Mouse (Mus musculus): ENCODE data around the gene Fhod1. TPM values are rescaled to one million over a fixed set of nuclear protein-coding genes. Genes with fewer than 3 reads are reported as not detected.

Gene Fhod1
- total and polyA plus RNA-seq, 3 experiments: 2.5 to 10.9 TPM; not detected in 1

DNA sequence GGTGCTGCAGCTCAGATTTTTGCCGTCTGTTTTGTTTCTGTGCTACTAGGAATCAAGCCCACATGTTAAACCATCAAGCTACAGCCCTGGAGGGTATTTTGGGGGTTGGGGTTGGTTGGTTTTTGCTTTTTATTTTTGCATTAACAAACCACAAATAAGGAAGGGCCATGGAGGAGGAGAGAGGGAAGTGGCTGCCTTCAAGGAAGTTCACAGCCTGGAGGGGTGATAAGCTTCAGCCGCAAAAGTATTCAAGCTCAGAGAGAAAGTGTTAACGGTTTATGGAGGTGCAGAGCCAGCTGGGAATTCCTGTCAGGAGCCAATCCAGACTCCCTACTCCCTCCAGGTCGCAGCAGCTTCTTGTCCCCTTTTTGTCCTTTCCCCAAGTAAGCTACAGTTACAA is 8.8 kb downstream of the Fhod1 start (continued):
- TF ChIP-seq MYC (IDR thresholded peaks at IDR 0.05; ENCODE audit: low read depth, low read length): 0 out of 2 replicates have a peak, but pooled peaks have one; percentile 62
- no peak for TF ChIP-seq SMC3 (IDR thresholded peaks at IDR 0.05; ENCODE audit: low read depth, low read length)
- TF ChIP-seq ZMIZ1 (IDR thresholded peaks at IDR 0.05; ENCODE audit: low read depth, low read length): no peak
- peak; percentile 47; the same call in 1 of the 2 replicates for TF ChIP-seq TBP (IDR thresholded peaks at IDR 0.05; ENCODE audit: low read depth, low read length)
- TF ChIP-seq SIN3A (IDR thresholded peaks at IDR 0.05; ENCODE audit: low read length): no peak; the same call in none of the 2 replicates
- 0 out of 2 replicates have a peak, but pooled peaks have one; percentile 3 for TF ChIP-seq USF1 (IDR thresholded peaks at IDR 0.05; ENCODE audit: low read depth, low read length)
- TF ChIP-seq POLR2AphosphoS2 (IDR thresholded peaks at IDR 0.05; ENCODE audit: low read length): no peak

DNA sequence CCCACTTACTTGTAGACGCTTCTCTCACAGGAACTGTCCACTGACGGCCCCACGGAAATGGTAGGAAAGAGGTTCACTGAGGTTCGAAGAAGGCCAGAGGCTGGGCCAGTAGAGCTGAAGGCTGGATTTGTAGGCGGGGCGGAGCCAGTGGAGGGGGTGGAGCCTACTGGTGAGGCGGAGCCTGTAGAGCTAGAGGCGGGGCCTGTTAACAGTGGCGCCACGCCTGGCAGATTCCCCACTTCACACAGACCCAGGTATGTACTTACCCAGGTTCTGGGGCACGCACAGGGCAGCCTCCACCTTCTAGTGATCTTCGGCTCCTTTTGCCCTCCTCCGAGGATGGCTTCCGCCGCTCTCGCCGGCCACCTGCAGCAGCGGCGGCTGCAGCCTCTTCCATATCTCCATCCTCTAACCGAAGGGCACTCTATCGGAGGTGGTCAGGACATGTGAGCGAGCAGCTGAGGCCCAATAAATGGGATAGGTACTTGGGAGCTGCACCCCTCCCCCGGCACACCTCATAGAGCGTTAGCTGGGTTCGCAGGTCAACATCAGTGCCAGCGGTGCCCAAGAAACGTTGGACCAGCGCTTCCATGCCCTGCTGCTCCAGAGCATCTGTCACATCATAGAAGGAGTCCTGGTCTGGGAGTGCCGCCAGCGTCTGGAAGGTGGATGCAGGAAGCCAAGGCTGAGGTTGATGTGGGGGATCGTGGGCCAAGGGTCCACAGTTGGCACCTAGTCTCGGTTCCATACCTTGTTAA is 11.2 kb downstream of the Fhod1 start:
- no peak overlapping the region for H3K9ac ChIP-seq (ENCODE audit: control insufficient read depth, low read depth, low read length, poor library complexity, severe bottlenecking)
- peak; percentile 12 for DNase-seq (ENCODE audit: low read depth, low spot score)
- TF ChIP-seq POLR2AphosphoS2 (IDR thresholded peaks at IDR 0.05; ENCODE audit: low read length): peak; percentile 16; the same call in 1 of the 2 replicates
- TF ChIP-seq UBTF (IDR thresholded peaks at IDR 0.05; ENCODE audit: borderline replicate concordance, insufficient read depth, low read depth, low read length): no peak
- H3K4me1 ChIP-seq (ENCODE audit: control insufficient read depth in 1 of 2, insufficient read depth in 2 of 2, low read length in 2 of 2): peaks cover 15 to 35% of the 10 kb centered on the region in 2 experiments; a peak in 3 of 4 replicates
- peaks cover 0 to 27% of the 10 kb centered on the region in 2 experiments; a peak in 2 of 4 replicates for H3K36me3 ChIP-seq (ENCODE audit: control insufficient read depth in 1 of 2, insufficient read depth in 2 of 2, low read length in 2 of 2)
- H3K27ac ChIP-seq (ENCODE audit: control insufficient read depth, low read depth, low read length): no peak overlapping the region
- H3K9me3 ChIP-seq (replicated peaks; ENCODE audit: insufficient read depth, low read length): no peaks in the 10 kb centered on the region
- H3K4me3 ChIP-seq (ENCODE audit: control insufficient read depth in 1 of 2, insufficient read depth in 1 of 2, low read depth in 2 of 2, low read length in 2 of 2): no peak overlapping the region
- no peaks in the 10 kb centered on the region for H3K27me3 ChIP-seq (ENCODE audit: control insufficient read depth in 1 of 2, insufficient read depth in 2 of 2, low read length in 2 of 2)
- H3K79me2 ChIP-seq (ENCODE audit: control insufficient read depth, insufficient read depth, low read length, poor library complexity): no peaks in the 10 kb centered on the region

DNA sequence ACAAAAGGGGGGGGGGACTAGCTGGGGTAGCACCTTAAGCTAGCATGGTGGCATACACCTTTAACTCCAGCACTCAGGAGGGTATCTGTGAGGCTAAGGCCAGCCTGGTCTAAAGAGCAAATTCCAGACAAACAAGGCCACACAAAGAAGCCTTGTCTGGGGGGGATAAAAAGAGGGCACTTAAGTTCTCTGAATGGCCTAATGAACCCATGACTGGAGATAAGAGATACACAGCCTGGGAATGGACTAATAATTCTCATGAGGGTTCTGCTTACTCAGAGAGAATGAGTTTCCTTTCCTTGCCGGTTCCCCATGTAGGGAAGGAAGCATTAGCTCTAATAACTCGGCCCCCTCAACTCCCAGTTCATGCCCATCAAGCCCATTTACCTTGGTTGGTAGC is 15.2 kb downstream of the Fhod1 start:
- Histone ChIP-seq H3K4me3 (ENCODE audit: control insufficient read depth in 1 of 2, insufficient read depth in 1 of 2, low read depth in 2 of 2, low read length in 2 of 2) (no peak overlapping the region), H3K4me1 (ENCODE audit: control insufficient read depth in 1 of 2, insufficient read depth in 2 of 2, low read length in 2 of 2) (peaks cover 0 to 2% of the 10 kb centered on the region in 2 experiments; a peak in 2 of 4 replicates), H3K9ac (ENCODE audit: control insufficient read depth, low read depth, low read length, poor library complexity, severe bottlenecking) (no peak overlapping the region), H3K27ac (ENCODE audit: control insufficient read depth, low read depth, low read length) (no peak overlapping the region), H3K9me3 (replicated peaks; ENCODE audit: insufficient read depth, low read length) (no peaks in the 10 kb centered on the region), H3K36me3 (ENCODE audit: control insufficient read depth in 1 of 2, insufficient read depth in 2 of 2, low read length in 2 of 2) (peaks cover 1 to 9% of the 10 kb centered on the region in 2 experiments), H3K79me2 (ENCODE audit: control insufficient read depth, insufficient read depth, low read length, poor library complexity) (peaks cover under 1% of the 10 kb centered on the region), H3K27me3 (ENCODE audit: control insufficient read depth in 1 of 2, insufficient read depth in 2 of 2, low read length in 2 of 2) (no peaks in the 10 kb centered on the region)
- TF ChIP-seq RAD21 (IDR thresholded peaks at IDR 0.05; ENCODE audit: low read depth, low read length): no peak
- no peak for TF ChIP-seq TCF12 (IDR thresholded peaks at IDR 0.05; ENCODE audit: low read depth, low read length)
- no peak for TF ChIP-seq MAFK (IDR thresholded peaks at IDR 0.05; ENCODE audit: borderline replicate concordance, low read depth, low read length)
- TF ChIP-seq ZMIZ1 (IDR thresholded peaks at IDR 0.05; ENCODE audit: low read depth, low read length): no peak
- no peak for TF ChIP-seq ZKSCAN1 (IDR thresholded peaks at IDR 0.05; ENCODE audit: low read depth, low read length)
- TF ChIP-seq USF2 (IDR thresholded peaks at IDR 0.05; ENCODE audit: borderline replicate concordance in 1 of 2, insufficient read depth in 1 of 2, low read depth in 1 of 2, low read length in 2 of 2): no peak
- TF ChIP-seq E2F4 (IDR thresholded peaks at IDR 0.05; ENCODE audit: borderline replicate concordance, low read depth, low read length): no peak
- TF ChIP-seq NRF1 (IDR thresholded peaks at IDR 0.05; ENCODE audit: insufficient read depth, low read depth, low read length, poor library complexity, severe bottlenecking): no peak
- TF ChIP-seq SIN3A (IDR thresholded peaks at IDR 0.05; ENCODE audit: low read length): no peak
- TF ChIP-seq KAT2A (conservative IDR thresholded peaks at IDR 0.05; ENCODE audit: low read depth, low read length): no peak
- no peak for TF ChIP-seq RCOR1 (IDR thresholded peaks at IDR 0.05; ENCODE audit: low read depth, low read length)
- TF ChIP-seq UBTF (IDR thresholded peaks at IDR 0.05; ENCODE audit: borderline replicate concordance, insufficient read depth, low read depth, low read length): no peak
- TF ChIP-seq USF1 (IDR thresholded peaks at IDR 0.05; ENCODE audit: low read depth, low read length): no peak
- DNase-seq (ENCODE audit: low read depth, low spot score): no peak
